Mouse (Mus musculus): ENCODE measurements around the gene Bola3. TPM values are rescaled to one million over a fixed set of nuclear protein-coding genes. Genes with fewer than 3 reads are reported as not detected.
A peak's percentile ranks its signal among the peaks of the same experiment; 100 is the strongest.

The Bola3 gene
- total and polyA plus RNA-seq, 2 experiments = 26.4 to 246 TPM

- H3K27ac ChIP-seq (replicated peaks; ENCODE audit: insufficient read depth, low read depth, low read length) = no peak overlapping the region
- WGBS = 67% methylated on average over 2 of the region's 2 CpGs
- TF ChIP-seq POLR2A (IDR thresholded peaks at IDR 0.05; ENCODE audit: extremely low read depth, insufficient read depth, low read length) (no peak), CTCF (IDR thresholded peaks at IDR 0.05; ENCODE audit: low read depth, low read length) (no peak)
- H3K9ac ChIP-seq (ENCODE audit: low read depth, low read length) = no peak overlapping the region
- H3K36me3 ChIP-seq (ENCODE audit: control insufficient read depth, insufficient read depth, low read length) = no peaks in the 10 kb centered on the region
- H3K4me1 ChIP-seq (ENCODE audit: control insufficient read depth, insufficient read depth, low read length) = peaks cover 4% of the 10 kb centered on the region; the same call in 1 of the 2 replicates
- peaks cover 8% of the 10 kb centered on the region; the same call in 1 of the 2 replicates for H3K79me2 ChIP-seq (ENCODE audit: control insufficient read depth, insufficient read depth, low read length)
- H3K4me3 ChIP-seq (ENCODE audit: insufficient read depth, low read depth, low read length) = no peak overlapping the region
- no peak for DNase-seq (ENCODE audit: extremely low read depth, low read depth, low spot score)
- H3K27me3 ChIP-seq (ENCODE audit: control insufficient read depth, insufficient read depth, low read length) = no peaks in the 10 kb centered on the region
Measured at GRCm38 (mm10) chr6:83322794-83323193, 26.2 kb upstream of the Bola3 start.

- TF ChIP-seq CTCF (IDR thresholded peaks at IDR 0.05; ENCODE audit: low read depth, low read length) = no peak
- no peak for TF ChIP-seq POLR2A (IDR thresholded peaks at IDR 0.05; ENCODE audit: extremely low read depth, insufficient read depth, low read length)
- no peaks in the 10 kb centered on the region for H3K27me3 ChIP-seq (ENCODE audit: control insufficient read depth, insufficient read depth, low read length)
- WGBS = 93% methylated on average over 8 of the region's 8 CpGs
- no peak overlapping the region for H3K9ac ChIP-seq (ENCODE audit: low read depth, low read length)
- H3K4me3 ChIP-seq (ENCODE audit: insufficient read depth, low read depth, low read length) = no peak overlapping the region
- peaks cover 15% of the 10 kb centered on the region; the same call in 1 of the 2 replicates for H3K79me2 ChIP-seq (ENCODE audit: control insufficient read depth, insufficient read depth, low read length)
- H3K27ac ChIP-seq (replicated peaks; ENCODE audit: insufficient read depth, low read depth, low read length) = no peak overlapping the region
- peaks cover 6% of the 10 kb centered on the region; the same call in 1 of the 2 replicates for H3K4me1 ChIP-seq (ENCODE audit: control insufficient read depth, insufficient read depth, low read length)
- DNase-seq (ENCODE audit: extremely low read depth, low read depth, low spot score) = no peak
- peaks cover 4% of the 10 kb centered on the region; the same call in 1 of the 2 replicates for H3K36me3 ChIP-seq (ENCODE audit: control insufficient read depth, insufficient read depth, low read length)
Measured at GRCm38 (mm10) chr6:83323652-83324419, 25.1 kb upstream of the Bola3 start.

- Histone ChIP-seq H3K4me1 (ENCODE audit: control insufficient read depth, insufficient read depth, low read length) (peaks cover 6% of the 10 kb centered on the region; the same call in 1 of the 2 replicates), H3K79me2 (ENCODE audit: control insufficient read depth, insufficient read depth, low read length) (peaks cover 18% of the 10 kb centered on the region; the same call in 1 of the 2 replicates), H3K4me3 (ENCODE audit: insufficient read depth, low read depth, low read length) (peak within 1 kb of the TSS; percentile 83), H3K36me3 (ENCODE audit: control insufficient read depth, insufficient read depth, low read length) (peaks cover 13% of the 10 kb centered on the region), H3K27ac (replicated peaks; ENCODE audit: insufficient read depth, low read depth, low read length) (peak within 1 kb of the TSS; percentile 83), H3K9ac (ENCODE audit: low read depth, low read length) (peak within 1 kb of the TSS; percentile 91), H3K27me3 (ENCODE audit: control insufficient read depth, insufficient read depth, low read length) (no peaks in the 10 kb centered on the region)
- DNase-seq (ENCODE audit: extremely low read depth, low read depth, low spot score) = peak; percentile 91
- no peak for TF ChIP-seq CTCF (IDR thresholded peaks at IDR 0.05; ENCODE audit: low read depth, low read length)
- TF ChIP-seq POLR2A (IDR thresholded peaks at IDR 0.05; ENCODE audit: extremely low read depth, insufficient read depth, low read length) = peak; percentile 81; the same call in 1 of the 2 replicates
- under 1% methylated on average over 64 of the region's 65 CpGs for WGBS
Measured at GRCm38 (mm10) chr6:83325525-83326393, 23.2 kb upstream of the Bola3 start, which contains the start of the genes Mthfd2 and Mob1a. Gene Mthfd2, minus strand, starts transcription at chr6:83325908. Gene Mob1a, plus strand, starts transcription at chr6:83326016.

DNA sequence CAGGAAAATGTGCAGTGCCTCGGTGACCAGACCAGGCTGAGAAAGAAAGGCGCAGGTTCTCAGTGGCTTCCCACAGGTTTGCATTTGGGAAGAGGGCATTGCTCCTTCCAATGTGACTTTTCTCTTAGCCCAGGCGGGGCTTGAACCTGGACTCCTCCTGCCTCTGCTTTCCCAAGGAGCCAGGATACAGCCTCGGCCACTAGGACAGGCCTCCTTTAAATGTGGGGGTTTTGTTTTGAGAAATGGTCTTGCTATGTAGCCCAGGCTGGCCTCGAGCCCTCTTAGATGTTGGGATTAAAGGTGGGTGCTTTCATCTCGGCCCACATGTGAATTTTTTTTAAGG is 22.6 kb upstream of the Bola3 start:
- Histone ChIP-seq H3K4me1 (ENCODE audit: control insufficient read depth, insufficient read depth, low read length) (peaks cover 6% of the 10 kb centered on the region; the same call in 1 of the 2 replicates), H3K79me2 (ENCODE audit: control insufficient read depth, insufficient read depth, low read length) (peaks cover 18% of the 10 kb centered on the region; the same call in 1 of the 2 replicates), H3K27ac (replicated peaks; ENCODE audit: insufficient read depth, low read depth, low read length) (peak overlapping the region; percentile 30), H3K36me3 (ENCODE audit: control insufficient read depth, insufficient read depth, low read length) (peaks cover 18% of the 10 kb centered on the region), H3K27me3 (ENCODE audit: control insufficient read depth, insufficient read depth, low read length) (no peaks in the 10 kb centered on the region), H3K9ac (ENCODE audit: low read depth, low read length) (peak overlapping the region; percentile 55), H3K4me3 (ENCODE audit: insufficient read depth, low read depth, low read length) (peak overlapping the region; percentile 83)
- DNase-seq (ENCODE audit: extremely low read depth, low read depth, low spot score) = no peak
- TF ChIP-seq CTCF (IDR thresholded peaks at IDR 0.05; ENCODE audit: low read depth, low read length) (no peak), POLR2A (IDR thresholded peaks at IDR 0.05; ENCODE audit: extremely low read depth, insufficient read depth, low read length) (no peak)
- 1% methylated on average over 6 of the region's 6 CpGs for WGBS

- DNase-seq (ENCODE audit: extremely low read depth, low read depth, low spot score) = no peak
- Histone ChIP-seq H3K36me3 (ENCODE audit: control insufficient read depth, insufficient read depth, low read length) (peaks cover 22% of the 10 kb centered on the region), H3K27ac (replicated peaks; ENCODE audit: insufficient read depth, low read depth, low read length) (no peak overlapping the region), H3K4me3 (ENCODE audit: insufficient read depth, low read depth, low read length) (peak overlapping the region; percentile 83; the same call in 1 of the 2 replicates), H3K4me1 (ENCODE audit: control insufficient read depth, insufficient read depth, low read length) (peaks cover 6% of the 10 kb centered on the region; the same call in 1 of the 2 replicates), H3K27me3 (ENCODE audit: control insufficient read depth, insufficient read depth, low read length) (no peaks in the 10 kb centered on the region), H3K9ac (ENCODE audit: low read depth, low read length) (no peak overlapping the region), H3K79me2 (ENCODE audit: control insufficient read depth, insufficient read depth, low read length) (peaks cover 18% of the 10 kb centered on the region; the same call in 1 of the 2 replicates)
- no peak for TF ChIP-seq POLR2A (IDR thresholded peaks at IDR 0.05; ENCODE audit: extremely low read depth, insufficient read depth, low read length)
- no peak for TF ChIP-seq CTCF (IDR thresholded peaks at IDR 0.05; ENCODE audit: low read depth, low read length)
- 40% methylated on average over 6 of the region's 6 CpGs for WGBS
Measured at GRCm38 (mm10) chr6:83326761-83327160, 22.2 kb upstream of the Bola3 start.
